Mouse (Mus musculus): ENCODE measurements around the gene Tor3a. TPM values are rescaled to one million over a fixed set of nuclear protein-coding genes. Genes with fewer than 3 reads are reported as not detected.
"Not testable (repeated sequence)": the region's sequence is repeated elsewhere in the genome, so short reads cannot be mapped to it uniquely, and the experiment has no call there.

The Tor3a gene
- total RNA-seq, 2 experiments from 2014 or later, result 10.8 to 14.2 TPM

DNA sequence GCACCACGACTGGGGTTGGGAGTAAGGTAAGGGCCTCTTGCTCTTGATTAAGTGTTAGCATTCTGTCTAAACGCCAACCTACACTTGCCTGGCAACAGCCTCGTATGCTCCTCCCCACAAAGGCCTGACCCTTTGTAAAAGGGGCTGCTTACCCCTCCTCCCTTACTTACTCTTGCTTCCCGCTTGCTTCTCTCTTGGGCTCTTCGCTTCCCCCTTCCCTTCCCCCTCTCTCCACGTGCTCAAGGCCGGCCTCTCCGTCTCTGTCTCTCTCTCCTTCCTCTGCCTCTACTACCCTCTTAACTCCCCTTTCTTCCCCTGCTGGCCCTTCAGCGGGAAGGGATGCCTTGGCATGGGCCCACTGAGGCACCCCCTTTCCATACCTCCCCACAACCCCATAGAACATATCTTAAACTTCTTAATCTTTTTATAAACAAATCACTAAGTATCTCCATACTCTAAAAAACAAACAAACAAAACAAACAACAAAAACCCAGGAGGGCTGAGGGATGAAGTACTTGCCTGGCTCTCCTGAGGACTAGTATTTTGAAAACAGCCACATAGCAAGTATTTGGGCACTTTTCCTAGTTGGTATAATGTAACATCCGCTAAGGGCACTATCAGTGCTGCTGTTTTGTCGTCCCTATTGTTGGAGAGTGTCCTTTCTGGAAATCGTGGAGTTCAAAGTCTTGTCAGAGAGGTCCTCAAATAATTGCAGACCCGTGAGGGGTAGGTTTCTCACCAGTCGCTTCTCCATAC, 1.3 kb downstream of the Tor3a start:
- no peak for DNase-seq
- intact Hi-C loops (cut with DNase I), result loop anchor here (2.0 kb wide), 2 partner anchors 16 to 46 kb away; partner anchors contain the start of gene Fam20b

DNA sequence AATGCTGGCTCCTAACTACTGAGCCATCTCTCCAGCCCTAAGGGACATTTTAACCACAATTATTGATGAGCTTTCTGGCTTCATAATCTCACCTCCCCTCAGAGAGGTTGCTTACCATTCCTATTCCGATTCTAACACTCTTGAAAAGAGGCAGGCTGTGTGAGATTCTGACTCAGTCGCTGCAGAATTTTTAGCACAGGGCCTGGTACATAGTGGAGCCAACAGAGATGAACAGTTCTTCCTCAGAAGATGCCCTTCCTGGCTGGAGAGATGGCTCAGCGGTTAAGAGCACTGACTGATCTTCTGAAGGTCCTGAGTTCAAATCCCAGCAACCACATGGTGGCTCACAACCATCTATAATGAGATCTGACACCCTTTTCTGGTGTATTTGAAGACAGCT, 2.2 kb downstream of the Tor3a start:
- intact Hi-C loops (cut with DNase I), result loop anchor here (2.0 kb wide), 2 partner anchors 15 to 47 kb away; partner anchors contain the start of gene Fam20b
- no peak for DNase-seq

DNA sequence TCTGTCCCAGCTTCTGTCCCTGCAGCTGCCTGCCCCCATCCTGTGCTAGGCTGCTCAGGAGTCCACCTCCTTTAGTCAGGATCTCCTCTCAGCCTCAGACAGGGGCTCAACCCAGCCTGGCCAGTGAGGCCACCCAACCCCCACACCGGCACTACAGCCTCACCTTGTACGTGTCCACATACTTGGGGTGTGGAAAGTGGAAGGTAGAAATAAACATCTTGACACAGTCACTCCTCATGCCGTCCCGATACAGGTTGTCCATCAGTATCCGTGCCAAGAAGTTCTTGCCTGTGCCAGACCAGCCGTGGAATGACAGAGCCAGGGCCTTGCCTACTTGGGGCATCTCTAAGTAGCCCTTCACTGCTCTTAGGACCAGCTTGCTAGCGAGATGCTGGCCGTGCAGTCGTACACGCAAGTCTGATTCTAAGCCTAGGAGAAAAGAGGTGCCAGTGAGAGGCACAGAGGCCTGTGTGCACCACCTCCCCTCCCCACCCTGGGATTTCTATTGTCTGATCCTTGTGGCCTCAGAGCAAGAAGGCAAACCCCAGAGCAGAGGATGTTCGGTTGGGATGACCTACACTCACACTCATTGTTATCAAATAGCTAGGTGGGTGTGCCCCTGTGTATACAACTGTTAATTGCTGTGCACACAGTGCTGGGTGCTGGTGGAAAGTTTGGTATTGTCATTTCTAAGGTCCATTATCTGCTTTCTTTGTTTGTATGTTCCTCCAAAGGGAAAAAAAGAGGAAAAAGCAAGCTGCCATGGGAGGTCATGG, 4.8 kb downstream of the Tor3a start:
- intact Hi-C loops (cut with DNase I), result no loop called here
- DNase-seq, result no peak

DNA sequence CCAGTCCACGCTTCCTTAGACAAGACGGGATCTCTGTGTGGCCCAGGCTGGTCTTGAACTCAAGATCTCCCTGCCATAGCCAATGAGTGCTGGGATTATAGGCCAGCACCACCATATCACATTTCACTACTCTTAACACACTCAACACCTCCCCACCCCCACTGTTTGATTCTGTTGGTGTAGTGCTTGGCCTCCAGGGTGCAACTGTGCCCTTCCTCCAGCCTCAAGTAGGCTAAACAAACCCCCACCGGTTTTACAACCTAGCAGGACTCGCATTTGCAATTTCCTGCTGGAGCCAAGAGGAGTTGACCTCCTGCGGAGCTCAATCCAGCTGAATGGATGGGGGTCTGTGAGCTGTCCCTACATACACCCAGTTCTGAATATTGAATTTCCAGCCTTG, 5.6 kb downstream of the Tor3a start:
- intact Hi-C loops (cut with DNase I), result no loop called here
- DNase-seq, result no peak

DNA sequence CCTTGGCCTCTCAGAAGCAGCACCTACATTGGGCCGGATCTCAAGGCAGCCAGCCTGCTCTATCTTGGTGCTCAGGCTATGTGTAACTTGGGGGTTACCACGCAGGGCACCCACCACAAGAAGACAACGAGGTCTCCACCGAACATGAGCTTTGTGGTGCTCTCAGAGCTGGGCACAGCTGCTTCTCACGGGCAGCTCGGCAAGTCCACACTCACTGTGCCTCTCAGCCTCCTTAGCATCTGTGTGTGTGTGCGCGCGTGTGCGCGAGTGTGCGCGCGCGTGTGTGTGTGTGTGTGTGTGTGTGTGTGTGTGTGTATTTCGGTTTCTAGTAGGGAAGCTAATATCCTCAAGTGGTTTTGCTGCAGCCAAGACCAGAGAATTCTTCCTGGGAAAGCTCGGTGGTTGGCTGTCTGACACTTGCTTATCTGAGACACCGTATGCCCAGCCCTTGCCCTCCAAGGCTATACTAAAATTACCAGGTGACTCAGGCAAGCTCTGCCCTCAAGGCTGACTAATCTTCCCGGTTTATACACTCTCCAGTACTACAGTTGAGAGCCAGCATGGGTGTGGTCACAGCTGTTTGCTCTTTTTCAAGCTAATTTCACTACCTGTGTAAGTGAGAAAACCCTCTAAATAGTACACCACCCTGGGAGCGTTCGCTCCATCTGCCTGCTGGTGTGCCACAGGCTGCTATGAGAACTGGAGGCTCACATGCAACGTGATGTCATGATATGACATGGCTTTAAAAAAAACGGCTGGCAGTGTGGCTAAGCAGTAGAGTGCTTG, 6.8 kb downstream of the Tor3a start:
- intact Hi-C loops (cut with DNase I), result no loop called here
- DNase-seq, result no peak

DNA sequence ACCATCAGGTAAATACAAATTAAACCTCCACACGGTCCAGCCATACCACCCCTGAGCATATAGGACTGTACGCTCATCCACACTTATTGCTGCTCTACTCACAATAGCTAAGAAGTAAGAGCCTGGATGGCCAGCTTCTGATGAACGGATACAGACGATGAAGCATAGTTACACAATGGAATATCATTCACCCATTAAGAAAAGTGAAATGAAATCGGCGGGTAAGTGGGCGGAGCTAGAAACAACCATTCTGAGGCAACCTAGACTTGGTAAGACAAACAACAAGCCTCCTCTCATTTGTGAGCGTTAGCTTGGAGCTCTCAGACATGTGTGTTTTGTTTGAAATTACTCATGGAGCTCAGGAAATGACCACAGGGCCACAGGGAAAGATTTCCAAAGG, 8.4 kb downstream of the Tor3a start:
- no peak for DNase-seq
- intact Hi-C loops (cut with DNase I), result no loop called here

DNA sequence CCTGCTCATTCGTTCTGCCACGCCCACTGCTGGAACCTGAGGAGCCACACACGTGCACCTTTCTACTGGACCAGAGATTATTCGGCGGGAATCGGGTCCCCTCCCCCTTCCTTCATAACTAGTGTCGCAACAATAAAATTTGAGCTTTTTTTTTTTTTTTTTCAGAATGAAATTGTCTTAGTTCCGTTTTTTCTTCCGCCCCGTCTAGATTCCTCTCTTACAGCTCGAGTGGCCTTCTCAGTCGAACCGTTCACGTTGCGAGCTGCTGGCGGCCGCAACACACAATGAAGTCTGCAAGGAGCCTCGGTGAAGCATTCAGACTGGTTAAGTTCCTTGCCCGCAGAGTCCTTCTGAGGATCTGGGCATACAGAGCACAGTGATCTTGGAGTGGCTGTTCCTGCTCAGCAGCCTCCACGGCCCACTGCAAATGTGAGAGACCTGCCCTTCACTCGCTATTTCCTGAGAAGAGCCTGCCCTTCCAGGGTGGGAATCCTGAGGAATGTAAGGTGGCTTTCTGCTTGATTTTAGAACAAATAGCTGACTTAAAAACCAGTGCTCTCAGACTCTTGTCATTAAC, 13.4 kb downstream of the Tor3a start:
- DNase-seq; intact Hi-C loops (cut with DNase I): not testable (repeated sequence)

DNA sequence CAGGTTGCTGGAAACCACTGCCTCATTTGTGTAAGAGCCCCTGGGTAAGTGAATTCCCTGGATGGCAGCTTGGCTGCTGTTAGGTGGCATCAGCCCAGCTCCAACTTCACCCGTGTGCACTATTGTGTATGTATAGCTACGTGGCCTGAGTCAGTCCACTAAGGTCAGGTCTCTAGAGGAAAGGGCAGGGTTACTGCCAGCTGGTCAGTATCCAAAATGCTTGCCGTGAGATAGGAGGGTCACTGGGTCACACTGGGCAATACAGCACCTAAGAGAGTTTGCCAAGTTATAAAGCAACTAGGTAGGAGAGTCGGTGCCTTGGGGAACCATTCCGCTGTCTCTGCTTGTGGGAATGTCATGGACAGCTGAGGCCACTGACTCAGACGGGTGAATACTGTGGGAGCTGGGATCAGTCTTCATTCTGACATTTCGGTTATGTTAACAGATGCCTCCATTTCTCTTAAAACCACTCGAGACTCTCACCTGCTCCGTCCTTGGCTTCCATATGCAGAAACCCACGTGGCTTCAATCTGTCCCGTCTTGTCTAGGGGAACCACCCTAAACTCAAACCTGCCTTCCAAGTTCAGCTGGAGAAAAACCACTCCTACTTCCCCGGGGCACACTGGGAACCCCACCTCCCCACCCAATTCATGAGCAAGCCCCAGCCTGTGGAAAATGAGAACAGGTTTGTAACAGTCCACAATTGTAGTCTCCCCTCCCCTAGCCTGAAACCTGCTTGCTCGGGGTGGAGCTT, 14.1 kb downstream of the Tor3a start:
- intact Hi-C loops (cut with DNase I), result loop anchor here (10.0 kb wide), 1 partner anchor 845 kb away; the partner anchor contains the start of gene Qsox1
- no peak for DNase-seq

DNA sequence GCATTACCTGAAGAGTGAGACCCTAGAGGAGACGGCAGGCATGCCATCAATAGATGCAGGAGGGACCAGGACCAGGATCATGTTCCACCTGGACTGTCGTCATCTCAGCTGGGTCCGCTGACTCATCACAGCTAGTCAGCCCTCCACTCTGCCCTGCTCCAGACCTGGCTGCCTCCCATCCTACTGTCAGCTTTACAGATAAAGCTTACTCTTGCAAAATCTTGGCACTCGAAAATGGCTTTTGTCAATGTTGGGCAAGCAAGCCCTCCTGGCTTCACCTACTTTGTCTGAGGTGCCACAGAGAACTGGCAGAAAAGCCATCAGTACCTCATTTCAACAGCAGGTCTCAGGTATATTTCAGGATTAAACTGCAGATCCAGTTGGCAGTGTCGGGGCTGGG, 15.5 kb downstream of the Tor3a start:
- no peak for DNase-seq
- intact Hi-C loops (cut with DNase I), result loop anchor here (10.0 kb wide), 1 partner anchor 844 kb away; the partner anchor contains the start of gene Qsox1

DNA sequence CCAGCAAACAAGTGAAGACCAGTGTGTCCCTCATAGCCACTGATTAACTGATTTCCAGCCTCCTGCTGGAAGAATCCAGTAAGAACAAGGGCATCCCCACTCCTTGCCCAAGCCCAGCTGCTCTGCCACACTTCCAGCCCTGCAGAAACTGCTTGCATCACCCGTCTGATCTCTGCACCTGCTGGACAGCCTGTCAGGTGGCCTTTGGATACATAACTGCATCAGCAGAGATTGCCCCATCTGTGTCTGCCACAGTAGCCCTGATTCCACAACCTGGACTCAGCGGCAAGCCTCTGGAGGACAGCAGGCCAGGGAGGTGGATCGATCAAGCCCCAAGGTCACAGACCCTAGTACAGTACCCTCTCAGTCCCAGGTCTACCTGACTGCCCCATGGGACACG, 16.6 kb downstream of the Tor3a start:
- intact Hi-C loops (cut with DNase I), result loop anchor here (2.0 to 10.0 kb wide), 2 partner anchors 15 to 843 kb away; partner anchors contain the start of gene Qsox1
- no peak for DNase-seq

DNA sequence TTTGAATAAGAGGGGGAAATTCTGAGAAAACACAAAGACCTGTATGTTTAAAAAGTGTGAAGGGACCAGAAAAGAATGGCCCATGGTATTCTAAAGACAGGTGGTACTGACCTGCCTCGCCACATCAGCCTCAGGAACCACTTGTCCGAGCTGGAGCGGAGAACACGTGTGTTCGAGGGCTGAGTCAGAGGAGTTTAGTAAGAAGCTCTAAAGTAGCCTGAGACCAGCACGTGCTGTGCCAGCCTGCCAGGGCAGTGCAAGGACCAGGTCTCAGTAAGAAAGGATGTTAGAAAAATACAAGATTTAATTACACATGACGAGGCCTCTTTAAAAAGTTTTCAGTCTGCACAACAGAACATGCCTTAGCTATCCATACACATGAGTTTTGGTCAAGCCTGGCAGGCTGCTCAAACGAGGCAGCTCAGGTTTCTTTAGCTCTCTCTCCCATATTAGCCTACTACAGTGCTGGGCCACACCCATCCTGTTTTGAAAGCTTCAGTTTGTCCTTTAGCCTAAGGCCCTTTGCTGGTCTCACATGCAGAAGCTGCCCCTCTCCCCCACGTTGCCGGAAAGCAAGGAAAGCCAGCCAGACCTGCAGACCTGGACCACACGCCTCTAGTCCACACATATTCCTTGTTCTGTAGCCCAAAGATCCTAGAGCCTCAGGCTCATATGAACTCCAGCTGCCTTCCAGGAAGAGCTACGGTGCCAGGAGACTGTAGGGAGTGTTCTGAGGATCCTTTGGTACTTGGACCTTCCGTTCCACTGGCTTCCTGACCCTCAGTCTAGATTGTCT, 19.2 kb downstream of the Tor3a start:
- intact Hi-C loops (cut with DNase I), result loop anchor here (5.0 to 10.0 kb wide), 2 partner anchors 62 to 840 kb away; partner anchors contain the start of genes Fam20b and Qsox1
- no peak for DNase-seq

DNA sequence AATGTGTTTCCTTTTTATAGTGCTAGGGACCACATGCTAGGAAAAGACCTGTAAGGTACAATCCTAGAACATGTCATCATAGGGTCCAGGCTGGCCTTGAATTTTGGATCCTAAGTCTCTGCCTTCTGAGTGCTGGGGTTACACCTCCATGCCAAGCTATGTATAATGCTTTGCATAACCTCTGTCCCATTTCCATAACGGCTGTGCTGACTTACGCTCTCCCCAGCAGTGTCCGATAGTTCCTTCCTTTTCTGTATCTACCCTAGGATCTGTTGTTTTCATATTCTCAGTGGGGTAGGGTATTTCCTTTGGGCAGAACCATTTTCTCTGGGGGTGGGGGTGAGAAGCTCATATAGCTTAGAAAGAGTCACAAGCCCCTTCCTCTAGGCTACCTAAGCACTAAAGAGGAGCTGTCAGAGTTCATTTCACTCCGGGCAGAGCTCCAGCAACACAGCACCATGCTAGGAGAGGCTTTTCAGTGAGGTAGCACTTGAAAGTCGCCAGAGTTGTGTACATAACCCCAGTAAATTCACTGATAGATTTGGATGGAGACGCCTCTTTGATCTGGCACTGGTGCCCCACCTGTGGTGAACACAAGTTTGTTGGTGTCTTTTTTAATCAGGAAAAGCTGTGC, 21.9 kb downstream of the Tor3a start:
- intact Hi-C loops (cut with DNase I), result loop anchor here (5.0 to 10.0 kb wide), 2 partner anchors 65 to 838 kb away; partner anchors contain the start of genes Fam20b and Qsox1
- no peak for DNase-seq

DNA sequence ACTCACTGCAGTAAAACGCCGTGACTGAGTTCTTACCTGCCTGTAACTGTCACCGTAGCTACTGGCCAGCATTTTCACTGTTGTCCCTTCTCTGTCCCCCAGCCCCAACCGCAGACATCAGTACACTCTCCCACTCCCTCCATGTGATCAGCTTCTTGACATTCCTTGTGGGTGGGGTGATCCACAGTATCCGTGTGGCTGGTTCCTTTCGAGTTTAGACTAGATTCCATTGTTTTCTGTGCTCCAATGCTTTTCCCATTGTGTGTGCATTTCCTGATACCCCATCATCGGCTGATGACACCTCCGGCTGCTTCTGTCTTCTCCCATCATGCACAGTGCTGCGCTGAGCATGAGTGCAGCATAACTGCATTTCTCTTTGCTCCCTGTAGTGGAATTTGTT, 23.5 kb downstream of the Tor3a start:
- DNase-seq, result no peak
- intact Hi-C loops (cut with DNase I), result loop anchor here (5.0 to 10.0 kb wide), 2 partner anchors 67 to 836 kb away; partner anchors contain the start of genes Fam20b and Qsox1

DNA sequence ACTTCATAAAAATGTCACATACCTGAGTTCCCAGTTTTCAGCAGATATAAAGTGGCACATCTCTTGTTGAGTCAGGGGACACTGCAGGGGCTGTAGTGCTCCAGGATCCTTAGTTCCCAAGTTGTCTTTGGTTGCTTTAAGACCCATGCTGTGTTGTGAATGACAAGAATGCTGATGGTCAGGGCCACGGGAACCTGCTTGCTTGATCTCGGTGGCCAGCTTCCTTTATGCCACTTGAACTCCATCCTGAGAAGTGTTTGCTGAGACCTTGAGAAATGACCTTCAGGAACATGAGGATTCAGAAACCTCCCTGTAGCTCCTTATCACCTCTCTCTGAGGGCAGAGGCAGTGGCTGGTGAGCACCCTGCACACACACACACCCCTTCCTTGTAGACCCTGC, 25.5 kb downstream of the Tor3a start:
- intact Hi-C loops (cut with DNase I), result no loop called here
- DNase-seq, result no peak

DNA sequence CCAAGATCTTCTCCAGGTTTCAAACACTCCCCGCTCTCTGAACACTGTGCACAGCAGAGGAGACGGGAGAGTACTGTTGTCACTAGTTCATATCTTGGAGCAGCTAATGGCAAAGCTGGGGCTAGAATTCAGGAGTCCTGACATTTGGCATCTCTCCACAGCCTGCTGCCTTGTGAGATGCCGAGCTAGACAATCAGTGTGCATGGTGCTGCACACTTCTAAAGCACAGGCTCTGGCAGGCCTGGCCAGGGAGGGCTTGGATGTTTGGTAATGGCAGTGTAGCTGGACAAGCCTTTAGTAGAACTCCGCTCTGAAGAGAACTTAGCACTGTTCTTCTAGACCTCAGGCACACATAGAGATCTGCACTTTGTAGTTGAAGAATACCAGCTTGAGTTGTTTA, 28.2 kb downstream of the Tor3a start:
- no peak for DNase-seq
- intact Hi-C loops (cut with DNase I), result no loop called here

DNA sequence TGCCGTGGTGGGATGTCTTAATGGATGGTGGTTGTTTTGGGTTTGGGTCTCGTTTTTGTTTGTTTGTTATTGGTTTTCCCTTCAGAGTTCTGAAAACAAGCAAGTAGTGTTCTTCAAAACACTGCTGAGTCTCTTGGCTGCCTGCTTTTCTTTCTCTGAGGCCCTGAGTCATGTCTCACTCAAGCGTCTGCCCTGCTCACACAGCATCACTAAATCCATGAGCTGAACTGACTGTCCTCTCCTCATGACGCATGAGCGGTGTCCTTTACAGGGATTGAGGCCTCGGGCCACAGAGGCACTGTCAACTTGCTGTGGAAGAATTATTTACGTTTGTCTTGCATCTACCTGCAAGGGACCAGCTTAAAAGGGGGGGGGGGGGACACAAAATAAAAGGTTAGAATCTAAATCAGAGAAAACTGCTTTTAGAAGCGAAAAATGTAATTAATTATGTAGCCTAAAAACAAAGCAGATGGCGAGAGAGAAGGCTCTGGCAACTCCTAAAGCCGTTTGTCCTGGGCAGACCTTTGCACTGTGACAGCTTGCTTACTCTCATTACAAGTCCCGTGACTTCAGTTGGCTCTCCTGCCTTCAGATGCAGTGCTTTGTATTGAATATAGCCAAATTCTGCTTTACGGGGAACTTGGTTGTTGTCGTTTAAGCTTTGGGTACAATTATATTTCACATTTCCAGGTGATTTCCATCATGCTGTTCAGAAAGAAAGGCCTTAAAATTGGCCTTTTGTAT, 29.2 kb downstream of the Tor3a start:
- no peak for DNase-seq
- intact Hi-C loops (cut with DNase I), result no loop called here

DNA sequence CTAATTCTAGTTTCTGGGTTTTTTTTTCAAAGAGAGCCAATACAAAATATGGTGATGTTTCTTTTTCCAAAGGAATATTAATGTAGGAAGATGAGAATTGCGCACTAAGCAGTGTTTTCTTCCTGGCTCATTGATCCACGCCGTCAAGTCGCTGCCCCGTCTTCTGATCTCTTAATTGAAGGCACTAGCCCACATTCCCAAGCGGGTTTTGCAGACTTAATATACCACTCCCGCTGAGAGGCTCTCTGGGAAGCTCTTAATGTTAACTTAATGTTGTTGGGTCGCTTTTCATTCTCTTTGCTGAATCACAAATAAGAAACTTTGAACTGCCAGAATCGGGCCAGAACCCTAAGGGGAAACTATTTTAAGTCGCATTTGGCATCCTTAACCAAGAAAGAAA, 30.1 kb downstream of the Tor3a start:
- DNase-seq, result no peak
- intact Hi-C loops (cut with DNase I), result no loop called here

DNA sequence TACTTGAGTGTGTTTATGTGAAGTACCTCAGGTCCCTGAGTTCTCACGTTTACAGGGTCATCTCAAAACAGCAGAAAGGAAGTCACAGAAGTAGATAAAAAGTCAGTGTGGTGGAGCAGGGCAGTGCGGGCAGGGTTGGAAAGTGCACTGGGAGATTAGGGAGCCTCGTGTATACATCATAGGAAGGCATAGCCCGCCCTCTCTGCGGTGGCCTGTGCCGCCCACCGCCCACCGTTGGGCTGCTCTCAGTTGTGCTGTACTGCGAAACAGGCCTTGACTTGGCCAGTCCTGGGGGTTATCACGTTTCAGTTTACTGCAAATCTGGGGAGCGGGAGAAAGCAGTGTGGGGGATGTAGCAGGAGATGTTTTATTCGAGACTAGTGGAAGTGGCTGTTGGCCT, 31.3 kb downstream of the Tor3a start:
- intact Hi-C loops (cut with DNase I), result no loop called here
- DNase-seq, result no peak
